8 mouse cellular contexts compared by ENCODE assay signal in the genomic region with DNA sequence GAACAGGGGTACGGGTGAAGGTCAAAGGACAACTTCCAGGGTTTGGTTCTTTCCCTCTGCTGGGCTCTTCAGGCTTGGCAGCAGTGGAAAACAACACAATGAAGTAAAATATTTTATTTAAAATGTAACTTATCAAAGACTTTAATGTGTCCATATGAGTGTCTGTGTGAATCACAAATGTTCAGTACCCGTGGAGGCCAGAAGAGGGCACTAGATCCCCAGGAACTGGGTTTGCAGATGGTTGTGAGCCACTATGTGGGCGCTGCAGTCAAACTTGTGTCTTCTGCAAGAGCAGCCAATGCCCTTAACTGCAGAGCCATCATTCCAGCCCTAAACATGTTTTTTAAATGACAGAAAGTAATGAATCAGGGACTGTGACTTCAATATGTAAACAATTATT.
DNase-seq lines count a peak whose midpoint lies in the region; ATAC-seq and TF ChIP-seq lines count a peak whose summit lies in the region.

No protein-coding gene starts in this region.

- H3K27me3 ChIP-seq in hindbrain, embryonic 10.5 days (ENCODE audit: insufficient read depth, poor library complexity, severe bottlenecking): no peaks in the 10 kb centered on the region
- H3K27me3 ChIP-seq in hindbrain, embryonic 12.5 days: no peaks in the 10 kb centered on the region
- no peaks in the 10 kb centered on the region for H3K27me3 ChIP-seq in lung, embryonic 14.5 days (ENCODE audit: insufficient read depth, low read length)

- H3K4me3 ChIP-seq in hindbrain, embryonic 10.5 days: no peak overlapping the region
- no peak overlapping the region for H3K4me3 ChIP-seq in hindbrain, embryonic 12.5 days
- no peak overlapping the region for H3K4me3 ChIP-seq in lung, embryonic 14.5 days (ENCODE audit: low read depth, low read length)

- no peaks in the 10 kb centered on the region for H3K9me3 ChIP-seq in hindbrain, embryonic 10.5 days
- H3K9me3 ChIP-seq in hindbrain, embryonic 12.5 days (replicated peaks): peaks cover 3% of the 10 kb centered on the region; the same call in 1 of the 2 replicates
- no peaks in the 10 kb centered on the region for H3K9me3 ChIP-seq in lung, embryonic 14.5 days (ENCODE audit: low read depth, low read length)

- peak; percentile 29 for DNase-seq in hindbrain, embryonic 10.5 days (ENCODE audit: low spot score)
- peak; percentile 3 for DNase-seq in CD4-positive helper T cell, adult 2 months (ENCODE audit: low read depth, low spot score)
- DNase-seq in adrenal gland, postnatal 10 days: peak; percentile 31
- peak; percentile 44 for DNase-seq in lung, embryonic 14.5 days
- DNase-seq in frontal cortex, postnatal 14 days (ENCODE audit: low spot score in 2 of 2): no peak
- no peak for DNase-seq in left cerebral cortex, adult 9 months (ENCODE audit: low spot score in 2 of 2)
- no peak for DNase-seq in layer of hippocampus, adult 9-11 months

- H3K4me2 ChIP-seq in hindbrain, embryonic 12.5 days (replicated peaks): no peak overlapping the region
- H3K4me2 ChIP-seq in lung, embryonic 14.5 days: no peak overlapping the region

- H3K4me1 ChIP-seq in hindbrain, embryonic 10.5 days (replicated peaks): peaks cover 1% of the 10 kb centered on the region; the same call in 1 of the 2 replicates
- no peaks in the 10 kb centered on the region for H3K4me1 ChIP-seq in hindbrain, embryonic 12.5 days
- no peaks in the 10 kb centered on the region for H3K4me1 ChIP-seq in lung, embryonic 14.5 days (ENCODE audit: insufficient read depth)

- no peaks in the 10 kb centered on the region for H3K36me3 ChIP-seq in hindbrain, embryonic 10.5 days
- no peaks in the 10 kb centered on the region for H3K36me3 ChIP-seq in hindbrain, embryonic 12.5 days
- no peaks in the 10 kb centered on the region for H3K36me3 ChIP-seq in lung, embryonic 14.5 days (ENCODE audit: insufficient read depth)

- no peak overlapping the region for H3K9ac ChIP-seq in hindbrain, embryonic 12.5 days
- no peak overlapping the region for H3K9ac ChIP-seq in lung, embryonic 14.5 days

- peak; percentile 63 for TF ChIP-seq CTCF in lung, embryonic 14.5 days (IDR thresholded peaks at IDR 0.05; ENCODE audit: low read depth)

- WGBS in hindbrain, embryonic 10.5 days: 72% methylated on average over 3 of the region's 3 CpGs
- 77% methylated on average over 3 of the region's 3 CpGs for WGBS in hindbrain, embryonic 12.5 days
- 61% methylated on average over 3 of the region's 3 CpGs for WGBS in lung, embryonic 14.5 days

- H3K27ac ChIP-seq in hindbrain, embryonic 10.5 days: no peak overlapping the region
- no peak overlapping the region for H3K27ac ChIP-seq in hindbrain, embryonic 12.5 days
- no peak overlapping the region for H3K27ac ChIP-seq in lung, embryonic 14.5 days (ENCODE audit: low read depth)

- ATAC-seq in hindbrain, embryonic 12.5 days (ENCODE audit: low FRiP score): no peak
- no peak for ATAC-seq in lung, embryonic 14.5 days (ENCODE audit: insufficient read depth)

Comparison
In these comparisons a context has a peak if more than half of its experiments do, and no peak if none do; other contexts are left out.
1. DNase-seq: peak in hindbrain, embryonic 10.5 days (single experiment), CD4-positive helper T cell, adult 2 months (single experiment), adrenal gland, postnatal 10 days (single experiment) and lung, embryonic 14.5 days (single experiment); none in frontal cortex, postnatal 14 days (0 of 2), left cerebral cortex, adult 9 months (0 of 2) and layer of hippocampus, adult 9-11 months (single experiment).